In the genomic region with DNA sequence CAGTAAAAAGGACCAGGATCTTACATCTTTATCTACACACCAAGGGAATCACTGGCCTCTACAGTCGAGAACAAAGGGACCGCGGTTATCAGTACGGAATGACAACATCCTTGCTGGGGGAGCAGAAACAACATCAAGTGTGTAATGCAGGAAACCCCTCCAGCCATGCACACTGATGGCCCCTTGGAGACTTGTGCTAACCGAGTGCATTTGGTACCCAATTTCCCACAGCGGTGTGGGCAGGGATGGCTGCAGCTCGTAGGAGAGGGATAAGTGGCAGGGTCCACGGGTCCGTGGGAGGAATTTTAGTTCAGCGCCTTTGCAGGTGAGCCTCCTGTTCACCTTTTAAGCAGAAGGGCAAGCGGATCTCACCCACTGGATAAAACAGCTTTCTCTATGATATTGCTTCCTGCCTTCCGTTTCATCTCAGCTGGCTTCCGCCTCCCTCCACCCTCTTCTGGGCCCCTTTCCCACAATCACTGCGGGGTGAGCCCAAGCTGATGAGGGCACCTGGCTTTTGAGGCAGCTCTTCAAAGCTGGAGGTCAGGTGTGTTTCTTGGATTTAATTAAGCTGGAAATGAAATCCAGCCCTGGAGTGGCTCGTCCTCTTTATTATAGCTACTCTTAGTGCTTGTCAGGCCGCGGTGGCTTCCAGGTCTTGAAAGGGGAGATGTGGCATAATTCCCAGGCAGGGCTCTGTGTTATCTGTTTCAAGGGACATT, we compare ENCODE assay signal across 13 mouse cellular contexts.
A peak's percentile ranks its signal among the peaks of the same experiment; 100 is the strongest.
DNase-seq lines count a peak whose midpoint lies in the region; ATAC-seq lines count a peak whose summit lies in the region.
"Had no signal": no experiment of that assay in that cellular context is flagged by ENCODE, and none has a peak within 500 bp of the region (broad histone marks: within the 10 kb centered on the region; RNA-seq: fewer than 3 reads in every experiment).

No protein-coding gene starts in this region.

- H3K9me3 ChIP-seq in heart, embryonic 15.5 days (replicated peaks) = no peaks in the 10 kb centered on the region
- H3K9me3 ChIP-seq in hindbrain, embryonic 13.5 days = no peaks in the 10 kb centered on the region
- H3K9me3 ChIP-seq in neural tube, embryonic 14.5 days (ENCODE audit: control insufficient read depth, low read length) = no peaks in the 10 kb centered on the region
- H3K9me3 ChIP-seq: embryonic facial prominence, embryonic 13.5 days had no signal

- no peaks in the 10 kb centered on the region for H3K27me3 ChIP-seq in heart, embryonic 15.5 days
- no peaks in the 10 kb centered on the region for H3K27me3 ChIP-seq in hindbrain, embryonic 13.5 days
- H3K27me3 ChIP-seq in neural tube, embryonic 14.5 days (ENCODE audit: control insufficient read depth, insufficient read depth, low read length) = no peaks in the 10 kb centered on the region

- H3K36me3 ChIP-seq in heart, embryonic 15.5 days = no peaks in the 10 kb centered on the region
- H3K36me3 ChIP-seq in hindbrain, embryonic 13.5 days = no peaks in the 10 kb centered on the region
- no peaks in the 10 kb centered on the region for H3K36me3 ChIP-seq in neural tube, embryonic 14.5 days (ENCODE audit: control insufficient read depth, insufficient read depth, low read length)
- H3K36me3 ChIP-seq: embryonic facial prominence, embryonic 13.5 days had no signal

- H3K4me2 ChIP-seq in heart, embryonic 15.5 days = 0 out of 2 replicates have a peak overlapping the region, but pooled peaks have one; percentile 8
- no peak overlapping the region for H3K4me2 ChIP-seq in hindbrain, embryonic 13.5 days
- H3K4me2 ChIP-seq in neural tube, embryonic 14.5 days (ENCODE audit: low read depth, low read length) = no peak overlapping the region; the same call in 1 of the 2 replicates
- H3K4me2 ChIP-seq: embryonic facial prominence, embryonic 13.5 days had no signal

- peaks cover 10% of the 10 kb centered on the region for H3K4me1 ChIP-seq in heart, embryonic 15.5 days (replicated peaks)
- peaks cover 28% of the 10 kb centered on the region for H3K4me1 ChIP-seq in hindbrain, embryonic 13.5 days (replicated peaks)
- H3K4me1 ChIP-seq in neural tube, embryonic 14.5 days (ENCODE audit: control insufficient read depth, insufficient read depth, low read length) = peaks cover 15% of the 10 kb centered on the region
- H3K4me1 ChIP-seq: embryonic facial prominence, embryonic 13.5 days had no signal

- no peak for ATAC-seq in heart, embryonic 15.5 days (replicated peaks; ENCODE audit: insufficient number of reproducible peaks, insufficient read depth, low FRiP score, low read depth)
- ATAC-seq in hindbrain, embryonic 13.5 days (ENCODE audit: low FRiP score) = peak; percentile 43; the same call in 1 of the 2 replicates
- ATAC-seq in neural tube, embryonic 14.5 days (ENCODE audit: low read depth) = peak; percentile 54; the same call in 1 of the 2 replicates

- H3K4me3 ChIP-seq in heart, embryonic 15.5 days = no peak overlapping the region
- no peak overlapping the region for H3K4me3 ChIP-seq in hindbrain, embryonic 13.5 days
- no peak overlapping the region for H3K4me3 ChIP-seq in neural tube, embryonic 14.5 days (ENCODE audit: low read depth, low read length)
- H3K4me3 ChIP-seq: embryonic facial prominence, embryonic 13.5 days; myocyte had no signal

- H3K27ac ChIP-seq in heart, embryonic 15.5 days = no peak overlapping the region
- peak overlapping the region; percentile 76 for H3K27ac ChIP-seq in hindbrain, embryonic 13.5 days
- peak overlapping the region; percentile 55; the same call in 1 of the 2 replicates for H3K27ac ChIP-seq in neural tube, embryonic 14.5 days (ENCODE audit: low read depth, low read length)
- H3K27ac ChIP-seq: embryonic facial prominence, embryonic 13.5 days had no signal

- no peak overlapping the region for H3K9ac ChIP-seq in heart, embryonic 15.5 days
- peak overlapping the region; percentile 35; the same call in 1 of the 2 replicates for H3K9ac ChIP-seq in hindbrain, embryonic 13.5 days
- no peak overlapping the region for H3K9ac ChIP-seq in neural tube, embryonic 14.5 days (replicated peaks; ENCODE audit: low read depth, low read length)
- H3K9ac ChIP-seq: embryonic facial prominence, embryonic 13.5 days had no signal

- intact Hi-C loops in heart, postnatal 14 days (cut with DNase I) = no loop called here

- DNase-seq in heart, postnatal 14 days = no peak
- peak; percentile 24 for DNase-seq in cerebellum, adult 9-11 months
- no peak for DNase-seq in kidney, adult 11 months
- no peak for DNase-seq in ovary, postnatal 10 days (ENCODE audit: low spot score)
- DNase-seq: kidney, adult 8-10 months; liver; lung, postnatal 14 days; thymus, postnatal 25 days had no signal

- 44% methylated on average over 17 of the region's 17 CpGs for WGBS in heart, embryonic 15.5 days
- WGBS in hindbrain, embryonic 13.5 days = 52% methylated on average over 17 of the region's 17 CpGs
- WGBS in neural tube, embryonic 14.5 days = 38% methylated on average over 17 of the region's 17 CpGs
